Mouse (Mus musculus) layer of hippocampus, adult 8-10 months (tissue): Measurements from ENCODE around the gene Tmem126a. TPM values are rescaled to one million over a fixed set of nuclear protein-coding genes. Genes with fewer than 3 reads are reported as not detected.

Experiments used
- total RNA-seq, 4 experiments: library from RNA; stranded (reverse); gene quantifications; 2 replicates each; pipeline ENCODE4 v1.2.4; 2022

The Tmem126a gene
- total RNA-seq, 4 experiments from 2014 or later: 37.2 to 53.0 (median 40.9) TPM

Other genes starting within 250 kb of the Tmem126a start
- gene Ccdc83, start 191.5 kb downstream of the Tmem126a start, total RNA-seq: not detected
- gene Sytl2, start 155.0 kb downstream of the Tmem126a start, total RNA-seq: 10 to 100 TPM; 41.4 to 48.2 (median 44.3) TPM
- gene Ccdc89, start 30.7 kb downstream of the Tmem126a start, total RNA-seq: 1 to 10 TPM in 2 of 4 experiments, under 1 TPM in 2; 0.98 to 1.3 (median 1.1) TPM
- 10 to 100 TPM; 74.6 to 91.6 (median 86.8) TPM for gene Crebzf, start 14.5 kb downstream of the Tmem126a start, total RNA-seq
- gene Tmem126b, start 18.8 kb upstream of the Tmem126a start, total RNA-seq: 10 to 100 TPM; 25.0 to 33.3 (median 28.1) TPM
- gene Dlg2, start 19.4 kb upstream of the Tmem126a start, total RNA-seq: 100 to 1,000 TPM; 216 to 253 (median 244) TPM